Mouse (Mus musculus) gonadal fat pad, adult 2 months (tissue): ENCODE data around the gene Tsks. TPM values are rescaled to one million over a fixed set of nuclear protein-coding genes. Genes with fewer than 3 reads are reported as not detected.

ENCODE experiments used
- polyA plus RNA-seq: library from polyadenylated mRNA; depleted of rRNA; stranded (reverse); fragments of >200 nt; gene quantifications from 2 replicates; pipeline ENCODE4 v1.2.3, GENCODE M21; 2012; rRNA removed

Gene Tsks
- polyA plus RNA-seq, 1 experiment = 3.5 TPM

Other genes with a start within 250 kb of the Tsks start
- gene Izumo2, start 234.5 kb upstream of the Tsks start, polyA plus RNA-seq = 0.28 and 0.67 TPM in 2 replicates
- 40.0 and 40.6 TPM in 2 replicates for gene Vrk3, start 194.8 kb upstream of the Tsks start, polyA plus RNA-seq
- gene Zfp473, start 192.2 kb upstream of the Tsks start, polyA plus RNA-seq = 0.12 and 0.14 TPM in 2 replicates
- 36.7 and 40.5 TPM in 2 replicates for gene Nup62, start 127.1 kb upstream of the Tsks start, polyA plus RNA-seq
- 2.1 and 2.7 TPM in 2 replicates for gene Il4i1, start 126.8 kb upstream of the Tsks start, polyA plus RNA-seq
- 139 and 143 TPM in 2 replicates for gene Atf5, start 126.5 kb upstream of the Tsks start, polyA plus RNA-seq
- 72.9 and 107 TPM in 2 replicates for gene Akt1s1, start 94.2 kb upstream of the Tsks start, polyA plus RNA-seq
- gene Tbc1d17, start 94.1 kb upstream of the Tsks start, polyA plus RNA-seq = 90.6 and 94.6 TPM in 2 replicates
- 43.4 and 50.8 TPM in 2 replicates for gene Pnkp, start 86.1 kb upstream of the Tsks start, polyA plus RNA-seq
- 243 and 279 TPM in 2 replicates for gene Ptov1, start 73.4 kb upstream of the Tsks start, polyA plus RNA-seq
- gene Med25, start 50.5 kb upstream of the Tsks start, polyA plus RNA-seq = 95.2 and 106 TPM in 2 replicates
- 34.2 and 34.5 TPM in 2 replicates for gene Fuz, start 47.1 kb upstream of the Tsks start, polyA plus RNA-seq
- gene Ap2a1, start 13.7 kb upstream of the Tsks start, polyA plus RNA-seq = 88.2 and 99.1 TPM in 2 replicates
- 17.1 and 17.9 TPM in 2 replicates for gene Cpt1c, start 31.6 kb downstream of the Tsks start, polyA plus RNA-seq
- gene Prmt1, start 43.4 kb downstream of the Tsks start, polyA plus RNA-seq = 211 and 218 TPM in 2 replicates
- gene Irf3, start 54.4 kb downstream of the Tsks start, polyA plus RNA-seq = 87.1 and 89.9 TPM in 2 replicates
- 20.3 and 22.0 TPM in 2 replicates for gene Bcl2l12, start 55.5 kb downstream of the Tsks start, polyA plus RNA-seq
- 48.9 and 60.3 TPM in 2 replicates for gene Scaf1, start 73.2 kb downstream of the Tsks start, polyA plus RNA-seq
- gene Rras, start 74.8 kb downstream of the Tsks start, polyA plus RNA-seq = 221 and 291 TPM in 2 replicates
- gene Prr12, start 109.7 kb downstream of the Tsks start, polyA plus RNA-seq = 5.7 and 10.5 TPM in 2 replicates
- 71.4 and 78.1 TPM in 2 replicates for gene Nosip, start 119.2 kb downstream of the Tsks start, polyA plus RNA-seq
- gene Prrg2, start 119.5 kb downstream of the Tsks start, polyA plus RNA-seq = 55.7 and 72.5 TPM in 2 replicates
- gene Rcn3, start 149.0 kb downstream of the Tsks start, polyA plus RNA-seq = 112 and 116 TPM in 2 replicates
- gene Fcgrt, start 160.6 kb downstream of the Tsks start, polyA plus RNA-seq = 152 and 158 TPM in 2 replicates
- gene Rps11, start 181.2 kb downstream of the Tsks start, polyA plus RNA-seq = 218 and 429 TPM in 2 replicates
- 2,573 and 2,702 TPM in 2 replicates for gene Rpl13a, start 185.6 kb downstream of the Tsks start, polyA plus RNA-seq
- 3.6 and 5.6 TPM in 2 replicates for gene Gm45713, start 193.0 kb downstream of the Tsks start, polyA plus RNA-seq
- 37.2 and 42.7 TPM in 2 replicates for gene Flt3l, start 193.2 kb downstream of the Tsks start, polyA plus RNA-seq
- 52.4 and 58.1 TPM in 2 replicates for gene Pih1d1, start 211.1 kb downstream of the Tsks start, polyA plus RNA-seq
- gene Aldh16a1, start 211.4 kb downstream of the Tsks start, polyA plus RNA-seq = 33.3 and 38.5 TPM in 2 replicates
- 0.86 and 0.95 TPM in 2 replicates for gene Slc17a7, start 220.7 kb downstream of the Tsks start, polyA plus RNA-seq
- gene Gfy, start 236.4 kb downstream of the Tsks start, polyA plus RNA-seq = not detected in 2 replicates
- not detected in 2 replicates for gene Pth2, start 237.8 kb downstream of the Tsks start, polyA plus RNA-seq